Mouse (Mus musculus) brain, embryonic 14.5 days (tissue): Measurements from ENCODE around the gene Sez6.

ENCODE experiments used
- CTCF ChIP-seq: fragments of 200-500 bp; IDR thresholded peaks from 2 replicates; pipeline ENCODE4 v1.5.1; 2012; ENCODE audit warnings: inconsistent platforms, mild to moderate bottlenecking, moderate library complexity, borderline replicate concordance; ENCODE audit not compliant: insufficient read depth, insufficient read length; ENCODE audit errors: extremely low read depth
- POLR2A ChIP-seq: fragments of 200-500 bp; IDR thresholded peaks from 2 replicates; pipeline ENCODE4 v1.6.1; 2012; ENCODE audit warnings: mild to moderate bottlenecking, inconsistent platforms, borderline replicate concordance; ENCODE audit not compliant: poor library complexity, insufficient read depth, insufficient read length, severe bottlenecking; ENCODE audit errors: extremely low read depth

GRCm38 (mm10) chr11:77901775-77902355 lies 28.7 kb upstream of the Sez6 start:
- TF ChIP-seq CTCF, result no peak
- no peak for TF ChIP-seq POLR2A
